Mouse (Mus musculus) lung, postnatal 4 days (tissue): ENCODE measurements around the gene Krt81.

Experiments
- DNase-seq, 2 experiments: peaks; one replicate each; pipeline ENCODE4 v3.0.0; 2021

Krt81 gene

GRCm38 (mm10) chr15:101463651-101464050 is at the start of gene Krt81:
Gene Krt81 (minus strand): TSS chr15:101463751.
- DNase-seq = no peak

DNA sequence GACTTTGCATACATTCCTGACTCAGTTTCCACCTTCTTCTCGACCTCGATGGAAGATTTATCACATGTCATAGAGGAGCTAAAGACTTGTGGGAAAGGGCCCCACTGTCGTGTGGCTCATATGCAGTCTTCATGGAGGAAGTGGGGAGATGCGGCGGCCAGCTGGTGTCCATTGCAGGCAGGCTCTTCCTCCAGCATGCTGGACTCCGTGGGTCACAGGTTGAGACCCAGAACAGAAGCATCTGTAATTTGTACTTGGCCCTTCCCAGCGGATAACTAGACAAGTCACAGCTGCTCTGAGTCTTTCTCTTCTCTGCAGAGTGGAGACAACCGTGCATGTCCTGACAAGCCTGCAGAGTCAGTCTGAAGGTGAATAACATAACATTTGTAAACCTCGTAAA is 44.7 kb upstream of the Krt81 start:
- DNase-seq = peak in 1 of 2 experiments; percentile 50

DNA sequence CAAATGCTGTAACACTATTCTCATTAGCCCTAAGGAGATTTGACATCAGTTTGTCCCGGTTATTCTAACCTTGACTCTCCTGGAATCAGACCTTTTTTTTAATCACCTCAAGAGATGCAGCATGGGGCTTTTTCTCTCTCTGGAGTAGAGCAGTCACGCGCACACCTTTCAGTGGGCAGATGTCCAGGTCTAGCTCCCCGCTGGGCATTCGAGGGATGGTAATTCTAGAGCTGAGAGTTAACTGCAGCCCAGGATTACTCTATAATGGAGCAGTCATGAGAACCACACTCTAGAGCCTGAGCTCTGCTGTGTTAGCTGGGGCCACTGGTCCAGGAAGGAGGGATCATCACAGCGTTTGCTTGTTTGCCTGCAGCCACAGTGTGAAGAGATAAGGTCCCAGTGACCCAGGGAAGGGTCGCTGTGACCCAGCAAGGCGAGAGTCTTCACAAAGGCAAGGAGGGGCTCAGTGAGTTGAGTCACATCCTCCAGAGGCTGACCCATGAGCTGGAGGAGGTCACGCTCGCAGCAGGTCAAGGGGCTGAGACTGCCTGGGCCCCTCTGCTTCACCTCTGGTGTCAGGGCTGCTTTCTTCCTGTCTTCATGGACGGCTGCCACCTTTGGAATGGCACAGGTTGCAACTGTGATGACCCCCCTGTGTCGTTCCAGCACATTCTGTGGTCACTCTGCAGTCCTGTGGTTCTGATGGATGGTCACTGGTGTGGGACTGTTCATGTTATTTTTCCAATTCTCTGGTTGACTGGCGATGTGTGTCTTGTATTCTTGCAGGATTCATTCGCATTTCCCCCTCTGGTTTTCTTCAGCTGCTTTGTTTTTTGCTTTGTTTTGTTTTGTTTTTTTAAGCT is 43.6 kb upstream of the Krt81 start:
- DNase-seq = no peak

DNA sequence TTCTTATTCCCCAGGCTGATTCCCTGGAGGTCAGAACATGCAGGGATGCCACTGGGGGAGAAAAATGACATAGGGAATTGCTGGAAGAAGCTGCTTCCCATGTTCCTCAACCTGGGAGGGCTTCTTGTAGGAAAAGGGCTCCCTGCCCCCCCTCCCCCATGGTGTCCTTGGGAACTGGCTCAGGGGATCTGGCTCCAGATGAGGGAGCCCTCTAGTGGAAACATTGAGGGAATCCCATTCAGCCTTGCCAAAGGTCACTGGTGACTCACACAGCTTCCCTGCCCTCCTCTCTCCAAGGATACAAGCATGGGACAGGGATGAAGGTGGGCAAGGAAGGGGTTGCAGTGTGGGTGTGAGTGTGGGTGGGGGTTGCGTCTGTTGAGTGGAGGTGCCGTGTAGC is 33.6 kb upstream of the Krt81 start:
- DNase-seq = peak in 1 of 2 experiments; percentile 37

DNA sequence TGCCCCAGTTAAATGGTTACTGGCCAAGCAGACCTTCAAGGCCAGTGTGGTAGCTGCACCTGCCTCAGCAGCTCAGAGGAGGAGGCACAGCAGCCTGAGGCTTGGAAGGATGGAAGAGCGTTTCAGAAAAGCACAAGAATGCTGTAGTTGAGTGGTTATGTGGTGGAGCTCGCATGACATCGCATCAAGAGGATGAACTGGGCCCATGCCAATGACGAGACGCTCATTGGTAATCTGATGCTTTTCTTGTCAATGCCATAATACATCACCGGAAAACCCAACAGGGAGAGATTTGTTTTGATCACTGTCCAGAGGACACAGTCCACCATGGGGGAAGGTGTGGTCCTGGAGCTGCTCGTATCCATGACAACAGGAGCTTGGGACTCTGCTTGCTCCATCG is 31.7 kb upstream of the Krt81 start:
- no peak for DNase-seq

GRCm38 (mm10) chr15:101494203-101494602 is 30.7 kb upstream of the Krt81 start:
- DNase-seq = no peak

DNA sequence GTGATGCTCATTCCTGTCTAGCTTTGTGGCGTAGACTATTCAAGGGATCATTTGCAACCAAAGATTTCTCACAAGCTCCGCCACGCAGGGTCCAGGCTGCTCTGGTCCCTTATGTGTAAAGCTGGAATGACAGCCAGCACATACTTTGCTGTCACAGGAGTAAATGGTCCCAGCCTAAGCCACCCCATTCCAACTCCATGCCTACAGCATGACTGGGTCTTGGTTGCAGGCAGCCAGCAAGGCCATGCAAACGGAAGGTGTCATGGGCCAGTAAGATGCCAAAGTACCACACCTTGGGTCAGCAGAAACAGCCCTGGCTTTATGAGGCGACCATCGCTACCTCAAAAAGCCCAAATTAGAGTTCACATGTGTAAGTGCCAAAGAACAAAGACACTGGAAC is 30.2 kb upstream of the Krt81 start:
- DNase-seq = no peak

DNA sequence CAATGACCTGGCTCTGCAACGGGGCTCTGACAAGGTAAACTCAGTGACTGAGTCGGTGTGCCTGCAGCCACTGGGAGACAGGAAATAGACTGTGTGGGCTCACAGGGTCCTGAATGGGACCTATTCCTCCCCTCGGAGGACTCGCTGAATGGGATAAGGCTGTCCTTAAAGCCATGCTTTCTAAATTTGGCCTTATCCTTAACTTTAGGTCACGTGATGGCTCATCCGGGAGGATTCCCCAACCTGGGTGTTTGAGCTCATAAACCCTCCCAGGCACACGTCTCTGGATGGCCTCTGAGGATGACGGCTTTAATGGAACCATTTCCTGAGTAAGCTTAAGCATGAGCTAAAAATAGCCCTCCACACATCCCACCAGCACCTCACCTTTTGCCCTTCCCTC is 29.2 kb upstream of the Krt81 start:
- no peak for DNase-seq

GRCm38 (mm10) chr15:101491431-101491830 is 27.9 kb upstream of the Krt81 start, which contains the start of gene Krt83:
Gene Krt83 (minus strand): TSS chr15:101491512.
- DNase-seq = no peak

GRCm38 (mm10) chr15:101485911-101486635 is 22.5 kb upstream of the Krt81 start:
- DNase-seq = no peak

DNA sequence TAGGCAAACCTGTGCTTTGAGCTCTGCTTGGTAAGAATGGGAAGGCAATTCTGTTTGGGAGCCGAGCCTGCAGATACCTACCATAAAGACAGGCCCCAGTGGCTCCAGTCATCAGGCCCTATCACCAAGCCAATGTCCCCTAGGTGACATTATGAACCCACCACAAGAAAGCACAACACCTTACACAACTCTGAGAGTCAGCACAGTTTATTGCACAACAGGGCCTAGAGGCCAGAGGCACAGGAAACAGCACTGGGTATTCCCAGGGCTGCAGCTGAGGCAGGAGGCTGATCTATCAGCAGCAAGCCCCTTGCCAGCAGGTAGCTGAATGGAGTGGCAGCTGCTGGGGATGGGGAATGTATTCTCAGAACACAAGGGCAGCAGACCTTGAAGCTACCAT is 21.4 kb upstream of the Krt81 start:
- no peak for DNase-seq

DNA sequence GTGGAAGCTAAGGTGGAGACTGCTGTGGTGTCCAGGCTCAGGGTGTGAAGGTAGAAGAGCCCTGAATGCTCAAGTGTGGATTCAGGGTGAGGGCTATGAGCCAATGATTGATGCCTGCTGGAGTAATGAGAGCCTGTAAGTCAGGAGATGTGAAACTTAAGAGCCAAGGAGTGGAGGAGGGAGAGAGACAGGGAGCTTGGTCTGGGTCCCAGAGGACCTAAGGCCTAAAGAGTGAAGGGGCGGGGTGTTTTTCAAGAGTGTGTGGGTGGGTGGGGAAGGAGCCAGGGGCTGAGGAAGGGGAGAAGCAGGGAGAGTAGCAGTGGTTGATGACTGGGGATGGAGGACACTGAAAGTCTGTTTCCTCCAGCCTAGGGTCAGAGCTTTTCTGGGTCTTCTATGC is 20.1 kb upstream of the Krt81 start:
- no peak for DNase-seq

DNA sequence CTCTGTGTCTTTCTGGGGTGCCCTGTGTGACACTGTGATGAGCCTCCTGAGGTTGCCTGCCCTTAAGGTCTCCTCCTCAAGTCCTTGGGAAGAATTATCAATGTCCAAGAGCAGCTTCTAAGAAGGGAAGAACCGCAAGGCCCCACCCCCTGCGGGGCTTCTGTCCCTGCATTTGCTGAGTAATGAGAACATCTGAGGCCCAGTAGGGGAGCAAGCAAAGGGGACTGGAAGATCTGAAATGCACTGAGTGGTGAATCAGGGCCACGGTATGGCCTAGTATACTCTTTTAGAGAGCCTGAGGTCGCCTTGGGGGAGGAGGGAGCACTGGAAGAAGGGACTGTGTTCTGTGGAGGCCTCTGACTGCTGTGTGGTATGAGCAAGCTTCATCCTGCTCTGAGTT is 18.5 kb upstream of the Krt81 start:
- DNase-seq = no peak

DNA sequence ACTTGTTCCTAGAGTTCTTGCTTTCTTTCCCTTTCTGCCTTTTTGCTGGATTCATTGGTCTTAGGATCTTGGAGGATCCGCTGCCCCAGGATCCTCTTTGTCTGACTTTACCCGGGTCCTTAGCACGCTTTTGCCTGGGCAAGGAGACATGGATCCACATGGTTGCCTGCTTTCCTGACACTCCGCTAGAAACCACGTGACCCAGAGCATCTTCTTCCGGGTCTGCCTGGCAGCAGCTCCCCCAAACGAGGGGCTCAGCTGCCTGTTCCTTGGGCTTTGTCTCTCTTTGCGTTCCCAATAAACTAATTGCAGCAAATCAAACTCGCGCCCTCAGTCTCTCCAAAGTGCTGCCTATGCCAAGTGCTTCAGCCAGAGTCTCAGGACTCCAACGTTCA is 16.1 kb upstream of the Krt81 start:
- no peak for DNase-seq

DNA sequence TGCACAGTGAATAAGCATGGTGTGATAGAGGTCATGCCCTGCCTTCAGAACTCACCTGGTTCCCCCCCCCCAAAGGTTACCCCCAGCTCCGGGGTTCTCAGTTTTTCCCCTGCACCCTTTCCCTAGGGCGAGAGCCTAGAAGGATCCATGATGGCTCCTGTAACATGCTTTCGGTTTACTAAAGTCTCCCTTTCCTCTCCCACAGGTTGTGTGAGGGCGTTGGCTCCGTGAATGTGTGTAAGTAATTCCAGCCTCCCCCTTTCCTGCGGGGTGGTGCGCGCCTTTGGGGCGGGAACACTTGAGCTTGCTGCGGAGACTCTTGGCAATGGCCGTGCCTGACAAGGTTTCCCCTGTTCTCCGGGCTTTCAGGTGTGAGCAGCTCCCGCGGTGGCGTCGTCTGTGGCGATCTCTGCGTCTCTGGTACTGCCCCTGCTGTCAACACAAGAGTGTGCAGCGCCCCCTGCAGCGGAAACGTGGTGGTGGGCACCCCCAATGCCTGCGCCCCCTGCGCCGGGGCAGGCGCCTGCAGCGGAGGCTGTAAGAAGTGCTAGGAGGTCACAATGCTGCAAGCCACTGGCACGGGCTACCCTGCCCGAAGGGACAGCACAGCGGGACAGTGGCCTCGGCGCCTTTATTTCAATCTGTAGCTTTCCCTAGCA is 15.6 kb upstream of the Krt81 start:
- DNase-seq = peak; percentile 66 to 75

DNA sequence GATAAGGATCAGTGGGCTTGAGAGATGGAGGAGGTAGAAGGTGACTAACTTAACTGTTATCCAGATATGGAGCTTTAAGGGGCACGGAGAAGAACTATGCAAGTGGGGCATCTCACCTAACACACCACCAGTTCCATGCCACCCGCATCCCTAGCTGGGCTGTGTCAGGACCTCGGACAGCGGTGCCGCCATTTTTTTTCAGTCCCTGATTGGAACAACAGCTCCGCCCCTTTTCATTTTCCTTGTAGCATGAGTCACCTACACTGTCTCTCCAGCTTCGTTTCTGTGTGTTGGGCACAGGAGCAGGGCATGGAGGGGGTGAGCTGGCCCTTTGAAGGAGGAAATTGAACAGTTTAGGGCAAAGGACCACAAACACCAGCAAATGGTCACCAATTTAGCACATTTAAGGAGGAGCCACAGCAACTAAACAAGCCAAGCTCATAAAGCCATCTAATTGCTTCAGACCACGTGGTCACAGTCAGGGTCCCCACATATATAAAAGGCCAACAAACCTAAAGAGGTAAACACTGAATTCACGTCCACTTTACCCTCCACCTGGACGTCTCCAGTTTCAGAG is 9.5 kb upstream of the Krt81 start, which contains the start of gene Krt86:
TSS of gene Krt86 (plus strand) at position 527 of the 577 bp plus-strand sequence.
- peak in 1 of 2 experiments; percentile 49 for DNase-seq

DNA sequence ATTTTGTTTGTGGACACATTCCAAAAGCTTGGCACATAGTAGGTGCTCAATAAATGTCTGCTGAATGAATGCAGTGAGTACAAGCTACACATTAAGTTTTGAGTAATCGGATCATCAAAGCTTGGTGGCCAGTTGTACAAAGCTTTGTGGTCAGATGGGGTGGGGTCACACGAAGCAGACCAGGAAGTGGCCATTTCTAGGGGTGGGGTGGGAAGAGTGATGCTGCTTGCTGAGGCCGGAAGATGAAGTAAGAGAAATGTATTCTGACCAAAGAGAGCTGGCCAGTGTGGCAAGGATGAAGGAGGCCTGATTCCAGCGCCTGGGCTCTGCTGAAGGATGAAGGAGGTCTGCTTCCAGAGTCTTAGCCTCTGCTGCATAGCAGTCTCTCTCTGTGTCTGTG is 5.5 kb upstream of the Krt81 start:
- DNase-seq = no peak

DNA sequence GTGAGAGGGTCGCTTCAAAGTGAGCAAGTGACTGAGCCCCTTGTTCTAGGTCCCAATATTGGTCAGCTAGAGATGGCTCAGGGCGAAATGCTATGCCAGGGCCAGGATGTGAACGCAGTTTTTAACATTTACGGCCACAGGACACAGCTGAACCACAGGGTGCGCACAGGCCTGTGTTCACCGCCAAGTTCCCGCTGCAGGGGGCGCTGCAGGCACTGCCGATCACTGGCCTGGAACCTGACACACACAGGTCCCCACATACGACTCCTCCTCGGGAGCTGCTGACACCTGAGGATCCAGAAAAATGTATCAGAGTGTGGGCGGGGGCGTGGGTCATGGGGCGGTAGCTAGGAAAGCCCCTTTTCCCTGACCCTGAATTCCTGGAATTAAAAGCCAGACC is 4.3 kb downstream of the Krt81 start:
- no peak for DNase-seq

DNA sequence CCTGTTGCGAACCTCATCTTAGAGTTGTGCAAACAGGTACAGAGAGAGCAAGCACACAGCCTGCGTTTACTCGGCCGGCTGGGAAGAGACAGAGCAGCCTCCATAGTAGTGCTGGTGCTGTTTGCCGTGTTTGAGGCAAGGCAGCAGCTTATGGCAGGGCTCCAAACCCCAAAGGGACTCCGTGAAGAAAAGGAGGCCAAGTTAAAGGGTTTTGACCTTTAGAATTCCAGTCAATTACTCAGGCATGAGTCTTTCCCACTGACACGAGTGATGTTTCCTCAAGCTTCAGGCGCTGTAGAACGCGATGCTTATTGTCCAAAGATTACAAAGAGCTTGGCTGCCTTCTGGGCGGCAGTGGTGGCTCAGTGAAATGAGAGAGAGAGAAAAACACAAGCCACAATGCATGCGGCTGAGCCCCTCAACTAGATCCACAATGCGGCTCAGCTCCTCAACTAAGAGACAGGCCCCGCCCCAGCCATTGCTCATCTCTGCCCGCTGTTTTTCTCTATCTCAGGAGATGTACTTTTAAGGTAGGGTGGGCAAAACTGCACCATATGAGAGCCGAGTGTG is 5.1 kb downstream of the Krt81 start:
- DNase-seq = no peak

DNA sequence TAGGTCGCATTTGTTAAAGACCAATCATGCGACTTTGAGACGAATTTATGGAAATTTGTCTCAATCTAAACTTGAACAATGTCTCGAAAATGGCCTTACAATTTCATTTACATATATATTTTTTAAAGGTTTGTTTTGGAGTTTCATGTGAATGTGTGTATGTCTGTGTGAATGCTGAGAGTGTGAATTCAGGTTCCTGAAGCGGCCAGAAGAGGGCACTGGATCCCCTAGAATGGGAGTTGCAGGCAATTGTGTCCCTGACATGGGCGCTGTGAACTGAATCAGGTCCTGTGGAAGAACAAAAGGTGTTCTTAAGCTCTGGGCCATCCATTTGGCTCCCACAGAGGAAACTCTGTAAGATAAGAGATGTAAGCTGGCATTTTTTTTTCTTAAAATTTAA is 7.7 kb downstream of the Krt81 start:
- DNase-seq = no peak

GRCm38 (mm10) chr15:101455292-101455691 is 8.3 kb downstream of the Krt81 start:
- DNase-seq = no peak

GRCm38 (mm10) chr15:101454774-101455173 is 8.8 kb downstream of the Krt81 start:
- no peak for DNase-seq
